Mouse (Mus musculus) MEL (cell line): ENCODE measurements at regions not wholly inside any gene's neighbourhood (a gene's known extent, or its start where the extent isn't known, plus 50 kb on each side); places are given as distances from the start of the nearest gene placed in this dataset.

ENCODE experiments used
- DNase-seq: peaks from one replicate; pipeline ENCODE4 v3.0.0; 2011; ENCODE audit warnings: low read depth, low spot score
- H3K27ac ChIP-seq: 2 replicates; pipeline ENCODE4 v1.5.1; 2012; ENCODE audit warnings: low read depth, mild to moderate bottlenecking, control low read depth, low read length, moderate library complexity; ENCODE audit not compliant: control insufficient read depth
- H3K27me3 ChIP-seq, 2 experiments: fragments of 150-350 bp in 1 of 2; sonication (generic) in 1 of 2; 2 replicates each; pipeline ENCODE4 v1.6.1; 2012; ENCODE audit warnings: low read length in 2 of 2, mild to moderate bottlenecking in 2 of 2, improper control_type of control experiment in 1 of 2, moderate library complexity in 1 of 2; ENCODE audit not compliant: insufficient read depth in 2 of 2, control insufficient read depth in 1 of 2
- H3K36me3 ChIP-seq, 2 experiments: 2 replicates each; pipeline ENCODE4 v1.6.1; 2012 to 2014; ENCODE audit warnings: low read length in 2 of 2, improper control_type of control experiment in 1 of 2, inconsistent platforms in 1 of 2, mild to moderate bottlenecking in 1 of 2; ENCODE audit not compliant: insufficient read depth in 2 of 2, control insufficient read depth in 1 of 2
- H3K4me1 ChIP-seq, 2 experiments: fragments of 150-350 bp in 1 of 2; sonication (generic) in 1 of 2; 2 replicates each; pipeline ENCODE4 v1.6.1; 2012; ENCODE audit warnings: low read length in 2 of 2, improper control_type of control experiment in 1 of 2, mild to moderate bottlenecking in 1 of 2; ENCODE audit not compliant: insufficient read depth in 2 of 2, control insufficient read depth in 1 of 2
- H3K4me3 ChIP-seq, 2 experiments: fragments of 150-350 bp in 1 of 2; sonication (generic) in 1 of 2; 2 replicates each; pipeline ENCODE4 v1.5.1; 2012; ENCODE audit warnings: low read depth in 2 of 2, low read length in 2 of 2, mild to moderate bottlenecking in 2 of 2, moderate library complexity in 2 of 2, control low read depth in 1 of 2, improper control_type of control experiment in 1 of 2; ENCODE audit not compliant: control insufficient read depth in 1 of 2, insufficient read depth in 1 of 2
- H3K79me2 ChIP-seq: 2 replicates; pipeline ENCODE4 v1.6.1; 2012; ENCODE audit warnings: mild to moderate bottlenecking, low read length, moderate library complexity; ENCODE audit not compliant: control insufficient read depth, poor library complexity, insufficient read depth
- H3K9ac ChIP-seq: 2 replicates; pipeline ENCODE4 v1.6.1; 2012; ENCODE audit warnings: low read depth, mild to moderate bottlenecking, control low read depth, low read length, moderate library complexity; ENCODE audit not compliant: control insufficient read depth, poor library complexity, severe bottlenecking
- H3K9me3 ChIP-seq: fragments of 150-350 bp; sonication (generic); replicated peaks from 2 replicates; pipeline ENCODE4 v1.6.1; 2012; ENCODE audit warnings: mild to moderate bottlenecking, low read length, improper control_type of control experiment, moderate library complexity; ENCODE audit not compliant: insufficient read depth
- CHD1 ChIP-seq: IDR thresholded peaks from 2 replicates; pipeline ENCODE4 v1.6.1; 2012; ENCODE audit warnings: low read depth, mild to moderate bottlenecking, inconsistent platforms, low read length, improper control_type of control experiment
- CHD2 ChIP-seq: IDR thresholded peaks from 2 replicates; pipeline ENCODE4 v1.6.1; 2011; ENCODE audit warnings: low read length, improper control_type of control experiment
- E2F4 ChIP-seq: IDR thresholded peaks from 2 replicates; pipeline ENCODE4 v1.6.1; 2011; ENCODE audit warnings: low read depth, low read length, improper control_type of control experiment, borderline replicate concordance
- EP300 ChIP-seq, 2 experiments: IDR thresholded peaks; 2 replicates each; pipeline ENCODE4 v1.6.1; 2011; ENCODE audit warnings: improper control_type of control experiment in 2 of 2, low read length in 2 of 2, low read depth in 1 of 2, mild to moderate bottlenecking in 1 of 2
- HCFC1 ChIP-seq: IDR thresholded peaks from 2 replicates; pipeline ENCODE4 v1.6.1; 2012; ENCODE audit warnings: low read depth, mild to moderate bottlenecking, inconsistent platforms, low read length, improper control_type of control experiment, moderate library complexity
- KAT2A ChIP-seq: conservative IDR thresholded peaks from 2 replicates; pipeline ENCODE4 v1.6.1; 2012; ENCODE audit warnings: low read depth, low read length, improper control_type of control experiment, inconsistent platforms
- MEF2A ChIP-seq: IDR thresholded peaks from 2 replicates; pipeline ENCODE4 v1.6.1; 2014; ENCODE audit warnings: low read depth, mild to moderate bottlenecking, inconsistent platforms, low read length, improper control_type of control experiment; ENCODE audit not compliant: poor library complexity, insufficient replicate concordance, severe bottlenecking; ENCODE audit errors: extremely low read depth
- NELFE ChIP-seq: IDR thresholded peaks from 2 replicates; pipeline ENCODE4 v1.6.1; 2011; ENCODE audit warnings: low read depth, low read length, improper control_type of control experiment
- POLR2A ChIP-seq, 2 experiments: IDR thresholded peaks; 2 replicates each; pipeline ENCODE4 v1.6.1; 2011 to 2012; ENCODE audit warnings: low read length in 2 of 2, mild to moderate bottlenecking in 2 of 2, control low read depth in 1 of 2, improper control_type of control experiment in 1 of 2, low read depth in 1 of 2, moderate library complexity in 1 of 2; ENCODE audit not compliant: control insufficient read depth in 1 of 2, insufficient read depth in 1 of 2, poor library complexity in 1 of 2
- POLR2AphosphoS2 ChIP-seq: IDR thresholded peaks from 2 replicates; pipeline ENCODE4 v1.6.1; 2011; ENCODE audit warnings: low read length, improper control_type of control experiment
- POLR2AphosphoS5 ChIP-seq: IDR thresholded peaks from 2 replicates; pipeline ENCODE4 v1.6.1; 2012; ENCODE audit warnings: low read depth, borderline replicate concordance, mild to moderate bottlenecking, inconsistent platforms, low read length, moderate library complexity, mixed read lengths
- RAD21 ChIP-seq: IDR thresholded peaks from 2 replicates; pipeline ENCODE4 v1.6.1; 2011; ENCODE audit warnings: mild to moderate bottlenecking, low read depth, low read length, improper control_type of control experiment
- SIN3A ChIP-seq: IDR thresholded peaks from 2 replicates; pipeline ENCODE4 v1.6.1; 2012; ENCODE audit warnings: low read length, improper control_type of control experiment, inconsistent platforms
- SMC3 ChIP-seq: IDR thresholded peaks from 2 replicates; pipeline ENCODE4 v1.6.1; 2011; ENCODE audit warnings: low read depth, low read length, improper control_type of control experiment
- TAL1 ChIP-seq: IDR thresholded peaks from 2 replicates; pipeline ENCODE4 v1.6.1; 2012; ENCODE audit warnings: mild to moderate bottlenecking, inconsistent platforms, low read length, moderate library complexity, mixed read lengths
- UBTF ChIP-seq: IDR thresholded peaks from 2 replicates; pipeline ENCODE4 v1.6.1; 2012; ENCODE audit warnings: low read depth, mild to moderate bottlenecking, inconsistent platforms, low read length, improper control_type of control experiment, moderate library complexity, borderline replicate concordance; ENCODE audit not compliant: insufficient read depth
- USF2 ChIP-seq, 2 experiments: IDR thresholded peaks; 2 replicates each; pipeline ENCODE4 v1.6.1; 2011 to 2012; ENCODE audit warnings: improper control_type of control experiment in 2 of 2, low read length in 2 of 2, borderline replicate concordance in 1 of 2, inconsistent platforms in 1 of 2, low read depth in 1 of 2, mild to moderate bottlenecking in 1 of 2; ENCODE audit not compliant: insufficient read depth in 1 of 2
- ZC3H11A ChIP-seq: IDR thresholded peaks from 2 replicates; pipeline ENCODE4 v1.6.1; 2012; ENCODE audit warnings: low read depth, mild to moderate bottlenecking, inconsistent platforms, low read length, improper control_type of control experiment
- ZNF384 ChIP-seq: IDR thresholded peaks from 2 replicates; pipeline ENCODE4 v1.6.1; 2012; ENCODE audit warnings: low read depth, mild to moderate bottlenecking, inconsistent platforms, low read length, improper control_type of control experiment

DNA sequence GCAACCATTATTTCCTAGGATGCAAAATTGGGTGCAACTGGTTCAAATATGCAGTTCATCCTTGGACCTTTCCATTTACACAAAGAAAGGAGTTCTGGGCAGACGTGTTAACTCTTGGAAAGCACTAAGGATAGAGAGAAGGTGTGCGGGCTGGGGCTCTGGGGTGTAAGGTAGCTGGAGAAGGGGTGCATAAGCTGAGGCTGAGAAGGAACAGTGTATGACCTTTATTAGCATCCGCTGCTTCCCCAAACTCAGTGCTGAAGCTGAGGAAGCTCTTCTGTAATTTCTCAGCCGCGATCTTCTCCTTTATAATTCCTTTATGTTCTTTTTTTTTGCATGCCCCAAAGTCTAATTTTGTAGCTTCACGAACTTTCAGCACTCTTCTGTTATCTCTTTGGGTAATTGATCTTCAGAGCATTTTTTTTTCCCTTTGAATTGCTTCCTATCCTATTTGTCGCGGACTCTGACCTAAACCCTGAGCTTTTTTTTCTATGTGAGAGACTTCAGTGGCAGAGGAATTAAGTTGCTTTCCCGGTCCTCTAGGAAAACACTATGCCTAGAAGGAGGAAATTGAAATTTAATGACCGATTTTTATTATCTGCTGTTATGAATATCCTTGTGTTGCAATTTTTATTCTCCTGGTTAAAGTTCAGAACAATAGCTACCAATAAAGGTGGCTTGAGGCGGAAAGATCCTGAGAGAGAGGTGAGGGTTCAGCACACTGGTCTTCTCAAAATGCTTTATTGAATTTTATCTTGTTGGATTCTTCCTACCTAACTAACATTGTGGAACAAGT is 349.4 kb upstream of the C9orf72 start:
- no peak for DNase-seq
- Histone ChIP-seq H3K9ac (no peak overlapping the region), H3K4me1 (no peaks in the 10 kb centered on the region), H3K27me3 (no peaks in the 10 kb centered on the region; a peak in 3 of 4 replicates), H3K4me3 (no peak overlapping the region), H3K9me3 (no peaks in the 10 kb centered on the region), H3K79me2 (no peaks in the 10 kb centered on the region), H3K27ac (no peak overlapping the region), H3K36me3 (no peaks in the 10 kb centered on the region)
- TF ChIP-seq EP300 (IDR thresholded peaks at IDR 0.05; ENCODE audit: low read depth in 1 of 2, low read length in 2 of 2) (no peak), CHD1 (no peak), POLR2A (IDR thresholded peaks at IDR 0.05; ENCODE audit: control insufficient read depth in 1 of 2, insufficient read depth in 1 of 2, low read depth in 1 of 2, low read length in 2 of 2, poor library complexity in 1 of 2) (no peak), POLR2AphosphoS5 (no peak), RAD21 (no peak)

DNA sequence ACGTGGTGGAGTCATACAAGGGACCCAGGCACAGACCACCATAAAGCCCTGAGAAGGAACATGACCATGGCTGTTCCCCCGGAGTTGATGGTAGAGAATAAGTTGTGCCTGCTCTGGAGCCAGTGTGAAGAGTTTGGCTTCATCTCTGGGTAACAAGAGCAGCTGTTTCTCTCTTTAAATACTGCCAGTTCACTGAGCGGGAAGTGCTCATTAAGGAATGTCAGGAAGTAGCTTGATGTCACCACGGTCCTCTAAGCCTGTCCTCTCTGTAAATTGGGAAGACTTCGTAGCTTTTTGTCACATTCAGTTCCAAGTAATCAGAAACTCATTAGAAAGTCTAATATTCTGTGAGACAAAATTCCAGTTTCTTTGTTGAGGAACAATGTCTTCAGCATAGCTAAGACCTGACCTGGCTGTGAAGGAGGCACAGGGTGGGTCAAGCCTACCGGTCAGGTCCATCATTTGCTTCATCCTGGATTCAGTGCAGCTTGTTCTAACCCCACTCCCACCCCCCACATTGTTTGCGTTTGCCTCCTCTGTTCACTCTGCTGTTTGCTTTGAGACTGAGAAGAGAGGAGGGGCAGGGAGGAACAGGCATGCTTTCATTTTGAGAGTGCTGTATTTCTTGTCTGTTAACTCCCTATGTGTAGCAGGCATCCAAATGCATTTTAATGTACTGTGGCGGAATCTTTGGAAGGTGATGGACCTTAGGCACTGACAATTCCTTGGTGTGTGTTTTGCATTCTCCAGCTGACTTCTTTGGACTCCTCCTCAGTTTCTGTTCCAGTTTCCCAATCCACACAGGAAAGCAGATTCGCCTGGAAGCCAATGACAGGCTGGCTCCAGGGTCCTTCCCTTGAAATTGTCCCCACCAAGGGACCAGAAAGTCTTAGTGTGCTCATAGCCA is 345.8 kb upstream of the C9orf72 start:
- no peaks in the 10 kb centered on the region for H3K4me1 ChIP-seq
- H3K36me3 ChIP-seq, result no peaks in the 10 kb centered on the region
- H3K27me3 ChIP-seq, result no peaks in the 10 kb centered on the region; a peak in 3 of 4 replicates
- no peaks in the 10 kb centered on the region for H3K9me3 ChIP-seq
- TF ChIP-seq CHD2 (no peak), SIN3A (no peak), RAD21 (no peak), MEF2A (no peak), SMC3 (no peak), HCFC1 (no peak), KAT2A (no peak), POLR2A (IDR thresholded peaks at IDR 0.05; ENCODE audit: control insufficient read depth in 1 of 2, insufficient read depth in 1 of 2, low read depth in 1 of 2, low read length in 2 of 2, poor library complexity in 1 of 2) (no peak), POLR2AphosphoS2 (no peak), ZNF384 (no peak), ZC3H11A (no peak), UBTF (no peak), TAL1 (no peak), USF2 (IDR thresholded peaks at IDR 0.05; ENCODE audit: borderline replicate concordance in 1 of 2, insufficient read depth in 1 of 2, low read depth in 1 of 2, low read length in 2 of 2) (no peak), NELFE (no peak), E2F4 (no peak)
- H3K27ac ChIP-seq, result no peak overlapping the region
- H3K79me2 ChIP-seq, result no peaks in the 10 kb centered on the region
- no peak for DNase-seq
- no peak overlapping the region for H3K4me3 ChIP-seq
- no peak overlapping the region for H3K9ac ChIP-seq
